Mouse (Mus musculus): ENCODE measurements around the gene Eif1. TPM values are rescaled to one million over a fixed set of nuclear protein-coding genes. Genes with fewer than 3 reads are reported as not detected.

The Eif1 gene
- polyA plus RNA-seq, 1 experiment from 2014 or later: 1,650 TPM

DNA sequence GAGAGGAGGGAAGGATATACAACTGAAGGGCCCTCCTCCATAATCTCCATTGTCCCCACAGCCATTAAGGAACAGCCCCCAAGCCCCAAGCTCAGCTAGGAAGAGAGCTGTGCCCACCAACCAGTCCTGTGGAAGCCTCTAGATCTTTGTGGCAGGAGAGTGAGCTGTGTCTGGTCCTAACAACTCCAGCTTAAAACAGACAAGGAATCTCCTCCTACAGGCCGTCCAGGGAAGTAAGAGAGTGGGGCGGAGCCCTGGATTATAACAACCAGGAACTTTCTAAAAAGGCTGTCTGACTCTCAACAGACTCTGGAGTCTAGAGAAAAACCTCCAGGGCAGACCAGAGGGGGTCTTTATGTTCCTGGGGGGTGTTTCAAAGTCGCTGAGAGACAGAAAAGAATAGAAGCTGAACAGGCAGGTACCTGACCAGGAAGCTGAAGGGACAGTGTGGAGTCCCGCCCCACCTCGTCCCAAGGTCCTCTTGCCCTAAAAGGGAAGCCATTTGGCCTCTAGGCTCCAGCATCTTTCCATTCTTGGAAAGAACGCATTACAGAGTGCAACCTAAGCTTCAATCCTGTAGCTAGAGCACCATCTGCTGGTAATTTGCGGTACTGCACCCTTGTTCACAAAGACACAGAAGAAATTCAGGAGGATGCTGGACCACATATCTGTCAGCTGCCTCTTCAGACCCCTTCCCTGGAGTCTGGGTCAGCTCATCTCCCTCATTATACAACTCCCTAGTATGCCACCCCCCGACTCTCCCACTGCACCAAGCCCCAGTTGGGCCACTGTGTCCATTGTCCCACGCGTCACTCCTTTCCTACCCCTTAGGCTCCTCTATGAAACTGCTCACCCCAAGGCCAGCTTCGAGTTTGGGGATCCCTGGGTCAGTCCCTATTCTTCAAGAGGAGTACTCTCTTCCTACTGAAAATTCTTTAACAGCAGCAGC, 37.8 kb upstream of the Eif1 start:
- Histone ChIP-seq H3K4me3 (ENCODE audit: low read depth, low read length) (no peak overlapping the region), H3K27ac (ENCODE audit: low read depth, low read length) (no peak overlapping the region), H3K4me2 (replicated peaks; ENCODE audit: low read depth) (no peak overlapping the region), H3K9me3 (ENCODE audit: control insufficient read depth) (no peaks in the 10 kb centered on the region), H3K36me3 (ENCODE audit: control insufficient read depth, insufficient read depth) (no peaks in the 10 kb centered on the region), H3K27me3 (replicated peaks; ENCODE audit: control insufficient read depth, insufficient read depth, low read length) (no peaks in the 10 kb centered on the region), H3K9ac (ENCODE audit: low read depth, low read length) (no peak overlapping the region), H3K4me1 (replicated peaks; ENCODE audit: control insufficient read depth, insufficient read depth, low read length) (peaks cover 10% of the 10 kb centered on the region)
- 21% methylated on average over 11 of the region's 11 CpGs for WGBS
- 0 out of 2 replicates have a peak, but pooled peaks have one; percentile 34 for ATAC-seq
- TF ChIP-seq CTCF (IDR thresholded peaks at IDR 0.05; ENCODE audit: low read depth): peak; percentile 95

DNA sequence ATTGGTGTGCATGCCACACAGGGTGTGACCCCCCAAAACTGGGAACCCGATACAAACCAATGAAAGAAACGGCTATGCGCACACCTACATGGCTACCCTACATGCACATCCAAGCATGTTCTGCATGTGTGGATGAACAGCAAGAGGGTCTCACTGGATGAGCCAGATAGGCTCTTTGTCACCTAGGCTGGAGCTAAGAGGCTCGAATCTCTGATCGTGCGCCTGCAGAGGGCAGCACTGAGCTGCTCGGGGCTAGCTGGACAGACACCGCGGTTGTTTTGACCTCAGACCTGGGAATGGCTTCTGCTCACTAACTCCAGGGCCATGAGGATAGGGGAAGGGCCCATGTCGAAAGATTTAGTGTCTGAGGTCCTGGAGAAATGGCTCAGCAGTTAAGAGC, 37.1 kb upstream of the Eif1 start:
- Histone ChIP-seq H3K27me3 (replicated peaks; ENCODE audit: control insufficient read depth, insufficient read depth, low read length) (no peaks in the 10 kb centered on the region), H3K36me3 (ENCODE audit: control insufficient read depth, insufficient read depth) (no peaks in the 10 kb centered on the region), H3K4me1 (replicated peaks; ENCODE audit: control insufficient read depth, insufficient read depth, low read length) (peaks cover 10% of the 10 kb centered on the region), H3K9ac (ENCODE audit: low read depth, low read length) (no peak overlapping the region), H3K4me3 (ENCODE audit: low read depth, low read length) (no peak overlapping the region), H3K9me3 (ENCODE audit: control insufficient read depth) (no peaks in the 10 kb centered on the region), H3K27ac (ENCODE audit: low read depth, low read length) (no peak overlapping the region), H3K4me2 (replicated peaks; ENCODE audit: low read depth) (no peak overlapping the region)
- no peak for ATAC-seq
- 26% methylated on average over 10 of the region's 10 CpGs for WGBS
- TF ChIP-seq CTCF (IDR thresholded peaks at IDR 0.05; ENCODE audit: low read depth): peak; percentile 98

DNA sequence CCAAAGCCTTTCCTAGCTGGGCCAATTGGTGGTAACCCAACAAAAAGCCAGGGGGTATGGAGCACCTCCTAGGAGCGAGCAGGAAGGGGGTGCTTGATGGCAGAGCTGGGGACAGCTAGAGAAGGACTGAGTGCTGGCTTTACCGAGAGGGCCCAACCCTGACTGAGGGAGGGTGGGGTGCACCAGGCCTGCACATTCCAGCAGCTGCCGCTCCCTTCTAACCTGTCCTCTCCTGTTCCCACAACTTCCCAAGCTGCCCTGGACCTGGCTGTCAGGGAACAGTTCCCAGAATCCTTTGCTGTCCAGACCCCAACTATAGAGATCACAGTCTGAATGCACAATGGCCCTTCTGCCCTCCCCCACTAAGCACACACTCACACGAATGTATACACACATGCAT, 34.7 kb upstream of the Eif1 start:
- H3K27me3 ChIP-seq (replicated peaks; ENCODE audit: control insufficient read depth, insufficient read depth, low read length): no peaks in the 10 kb centered on the region
- no peak overlapping the region for H3K9ac ChIP-seq (ENCODE audit: low read depth, low read length)
- no peaks in the 10 kb centered on the region for H3K36me3 ChIP-seq (ENCODE audit: control insufficient read depth, insufficient read depth)
- 50% methylated on average over 4 of the region's 4 CpGs for WGBS
- no peak overlapping the region for H3K4me2 ChIP-seq (replicated peaks; ENCODE audit: low read depth)
- H3K27ac ChIP-seq (ENCODE audit: low read depth, low read length): no peak overlapping the region
- H3K4me1 ChIP-seq (replicated peaks; ENCODE audit: control insufficient read depth, insufficient read depth, low read length): peaks cover 21% of the 10 kb centered on the region
- H3K4me3 ChIP-seq (ENCODE audit: low read depth, low read length): no peak overlapping the region
- no peak for ATAC-seq
- TF ChIP-seq CTCF (IDR thresholded peaks at IDR 0.05; ENCODE audit: low read depth): no peak
- H3K9me3 ChIP-seq (ENCODE audit: control insufficient read depth): no peaks in the 10 kb centered on the region

DNA sequence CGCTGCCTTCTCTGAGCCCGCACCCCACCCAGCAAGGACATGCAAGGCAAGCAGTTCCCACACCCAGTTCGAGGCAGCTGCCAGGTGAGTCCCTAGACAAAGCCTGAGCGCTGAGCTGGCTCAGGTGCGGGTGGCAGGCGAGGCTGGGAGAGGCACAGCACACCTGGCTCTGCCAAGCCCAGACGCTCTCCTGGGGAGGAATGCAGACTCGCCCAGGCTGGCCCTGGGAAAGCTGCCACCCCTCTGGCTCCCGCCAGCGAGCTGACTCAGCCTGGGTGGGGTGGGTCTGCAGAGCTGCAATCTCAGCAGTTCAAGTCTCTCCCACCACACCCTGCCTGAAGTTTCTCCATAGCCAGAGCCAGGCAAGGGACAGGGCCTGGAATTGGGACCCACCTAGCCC, 32.7 kb upstream of the Eif1 start:
- Histone ChIP-seq H3K9ac (ENCODE audit: low read depth, low read length) (peak overlapping the region; percentile 22; the same call in 1 of the 2 replicates), H3K4me1 (replicated peaks; ENCODE audit: control insufficient read depth, insufficient read depth, low read length) (peaks cover 21% of the 10 kb centered on the region), H3K4me2 (replicated peaks; ENCODE audit: low read depth) (0 out of 2 replicates have a peak overlapping the region, but pooled peaks have one; percentile 3), H3K36me3 (ENCODE audit: control insufficient read depth, insufficient read depth) (no peaks in the 10 kb centered on the region), H3K4me3 (ENCODE audit: low read depth, low read length) (no peak overlapping the region), H3K27ac (ENCODE audit: low read depth, low read length) (peak overlapping the region; percentile 93), H3K27me3 (replicated peaks; ENCODE audit: control insufficient read depth, insufficient read depth, low read length) (no peaks in the 10 kb centered on the region), H3K9me3 (ENCODE audit: control insufficient read depth) (no peaks in the 10 kb centered on the region)
- no peak for TF ChIP-seq CTCF (IDR thresholded peaks at IDR 0.05; ENCODE audit: low read depth)
- WGBS: 24% methylated on average over 10 of the region's 10 CpGs
- ATAC-seq: peak; percentile 91

DNA sequence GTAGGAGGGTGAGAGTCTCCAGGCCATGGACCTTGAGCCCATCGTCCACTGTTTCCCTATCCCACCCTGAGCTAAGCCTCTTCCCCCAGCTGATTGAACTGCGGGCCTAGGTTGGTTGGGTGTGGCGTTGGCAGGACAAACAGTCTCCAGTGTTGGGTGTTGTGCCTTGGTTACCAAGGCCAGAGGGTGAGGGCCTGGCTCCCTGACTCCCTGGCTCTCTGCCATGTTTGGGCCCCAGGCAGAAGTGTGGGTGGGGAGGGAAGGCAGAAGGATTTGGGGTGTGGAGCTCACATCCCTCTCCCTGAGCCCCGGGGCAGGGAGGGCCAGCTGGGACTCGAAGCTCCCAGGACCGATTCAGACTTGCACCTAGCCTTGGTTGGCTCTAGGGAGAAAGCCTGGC, 30.7 kb upstream of the Eif1 start:
- Histone ChIP-seq H3K9me3 (ENCODE audit: control insufficient read depth) (no peaks in the 10 kb centered on the region), H3K4me1 (replicated peaks; ENCODE audit: control insufficient read depth, insufficient read depth, low read length) (peaks cover 21% of the 10 kb centered on the region), H3K9ac (ENCODE audit: low read depth, low read length) (peak overlapping the region; percentile 28; the same call in 1 of the 2 replicates), H3K27ac (ENCODE audit: low read depth, low read length) (peak overlapping the region; percentile 79), H3K4me3 (ENCODE audit: low read depth, low read length) (no peak overlapping the region), H3K27me3 (replicated peaks; ENCODE audit: control insufficient read depth, insufficient read depth, low read length) (no peaks in the 10 kb centered on the region), H3K36me3 (ENCODE audit: control insufficient read depth, insufficient read depth) (no peaks in the 10 kb centered on the region), H3K4me2 (replicated peaks; ENCODE audit: low read depth) (0 out of 2 replicates have a peak overlapping the region, but pooled peaks have one; percentile 32)
- TF ChIP-seq CTCF (IDR thresholded peaks at IDR 0.05; ENCODE audit: low read depth): no peak
- WGBS: 46% methylated on average over 6 of the region's 6 CpGs
- ATAC-seq: peak; percentile 82

DNA sequence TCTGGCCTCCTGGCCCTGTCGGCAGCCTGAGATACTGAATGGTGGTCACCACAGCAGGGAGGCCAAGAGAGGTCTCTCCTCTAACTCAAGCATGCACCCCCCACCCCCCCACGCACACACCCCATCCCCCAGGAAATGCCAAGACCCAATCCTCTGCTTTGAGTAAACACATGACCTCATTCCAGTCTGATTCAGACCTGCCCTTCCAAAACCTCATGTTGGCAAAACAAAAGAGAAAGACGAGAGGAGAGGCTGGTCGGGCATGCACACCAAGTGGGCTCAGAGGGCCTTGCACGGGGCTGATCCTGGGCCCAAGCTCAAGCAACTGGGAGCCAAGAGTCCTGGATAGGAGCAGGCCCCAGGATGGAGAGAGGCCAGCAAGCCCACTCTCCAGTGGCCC, 29.4 kb upstream of the Eif1 start:
- no peak overlapping the region for H3K27ac ChIP-seq (ENCODE audit: low read depth, low read length)
- no peak for TF ChIP-seq CTCF (IDR thresholded peaks at IDR 0.05; ENCODE audit: low read depth)
- no peaks in the 10 kb centered on the region for H3K27me3 ChIP-seq (replicated peaks; ENCODE audit: control insufficient read depth, insufficient read depth, low read length)
- no peak overlapping the region for H3K9ac ChIP-seq (ENCODE audit: low read depth, low read length)
- H3K9me3 ChIP-seq (ENCODE audit: control insufficient read depth): no peaks in the 10 kb centered on the region
- H3K36me3 ChIP-seq (ENCODE audit: control insufficient read depth, insufficient read depth): no peaks in the 10 kb centered on the region
- WGBS: 45% methylated on average over 5 of the region's 5 CpGs
- H3K4me2 ChIP-seq (replicated peaks; ENCODE audit: low read depth): no peak overlapping the region
- no peak for ATAC-seq
- H3K4me3 ChIP-seq (ENCODE audit: low read depth, low read length): no peak overlapping the region
- H3K4me1 ChIP-seq (replicated peaks; ENCODE audit: control insufficient read depth, insufficient read depth, low read length): peaks cover 16% of the 10 kb centered on the region

Data from intestine, postnatal 0 days (tissue).